Mouse (Mus musculus) duodenum, adult 2 months (tissue): ENCODE data around the gene Ankrd66. TPM values are rescaled to one million over a fixed set of nuclear protein-coding genes. Genes with fewer than 3 reads are reported as not detected.

Source experiments
- polyA plus RNA-seq: library from polyadenylated mRNA; depleted of rRNA; stranded (reverse); fragments of >200 nt; gene quantifications from 2 replicates; pipeline ENCODE4 v1.2.3, GENCODE M21; 2012; ENCODE audit warnings: low replicate concordance; rRNA removed

The Ankrd66 gene
- polyA plus RNA-seq: not detected in 2 replicates

GRCm38 (mm10) chr17:43543539-43543938 lies at the start of gene Ankrd66:
Ankrd66 (minus strand) TSS chr17:43543639.

GRCm38 (mm10) chr17:43567992-43568888 lies 24.8 kb upstream of the Ankrd66 start, which contains the start of gene Pla2g7:
Pla2g7 (plus strand) TSS chr17:43568098.

GRCm38 (mm10) chr17:43502592-43502991 lies 40.8 kb downstream of the Ankrd66 start, which contains the start of gene Mep1a:
Mep1a (minus strand) TSS chr17:43502812.

Other genes starting within 250 kb of the Ankrd66 start
- 1.6 and 2.1 TPM in 2 replicates for gene Adgrf5, start 183.2 kb downstream of the Ankrd66 start, polyA plus RNA-seq
- 6.0 and 38.0 TPM in 2 replicates for gene Mep1a, start 40.8 kb downstream of the Ankrd66 start, polyA plus RNA-seq
- 3.3 and 9.1 TPM in 2 replicates for gene Pla2g7, start 24.5 kb upstream of the Ankrd66 start, polyA plus RNA-seq
- gene Tdrd6, start 86.7 kb upstream of the Ankrd66 start, polyA plus RNA-seq: not detected in 2 replicates
- 0.39 and 1.2 TPM in 2 replicates for gene Slc25a27, start 123.6 kb upstream of the Ankrd66 start, polyA plus RNA-seq
- gene Cyp39a1, start 123.8 kb upstream of the Ankrd66 start, polyA plus RNA-seq: 0.14 and 0.89 TPM in 2 replicates